Mouse (Mus musculus): ENCODE measurements around the gene Rpl18a. TPM values are rescaled to one million over a fixed set of nuclear protein-coding genes. Genes with fewer than 3 reads are reported as not detected.

Gene Rpl18a
- 100 to 1,000 TPM; 895 to 990 TPM for total RNA-seq (2021)

DNA sequence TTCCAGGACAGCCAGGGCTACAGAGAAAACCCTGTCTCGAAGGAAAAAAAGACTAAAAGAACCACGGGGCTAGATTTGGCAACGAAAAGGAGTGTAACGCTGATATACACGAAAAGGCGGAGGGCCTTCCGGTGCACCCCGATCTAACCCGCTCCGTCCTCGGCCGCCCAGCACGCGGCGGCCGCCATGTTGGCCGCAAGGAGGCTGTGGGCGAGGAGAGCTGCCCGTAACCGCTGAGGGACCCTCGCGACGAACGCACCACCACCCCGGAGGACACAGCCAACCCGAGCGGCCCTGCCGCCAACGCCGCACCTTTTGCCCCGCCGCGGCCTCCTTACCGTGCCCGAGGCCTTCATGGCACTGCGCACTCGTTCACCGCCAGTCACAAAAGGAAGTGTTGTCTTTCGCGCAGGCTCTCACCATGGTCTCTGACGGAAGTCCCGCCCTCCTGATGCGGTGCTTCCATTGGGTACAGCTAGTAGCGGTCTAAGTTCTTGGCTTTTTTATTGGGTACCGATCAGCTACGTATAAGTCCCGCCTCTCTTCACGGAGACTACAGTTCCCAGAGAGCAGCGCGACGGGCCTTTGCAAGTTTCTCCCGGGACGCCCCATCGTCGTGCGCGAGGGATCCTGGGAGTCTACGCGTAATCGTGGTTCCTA is at the start of gene Rpl18a:
Gene Rpl18a (minus strand): TSS at position 392 of the 660 bp plus-strand sequence.
- peak; percentile 92 to 94 for DNase-seq
- intact Hi-C loops (cut with DNase I) = loop anchor here (1.0 to 5.0 kb wide), 2 partner anchors 24 to 430 kb away; partner anchors contain the start of gene Ccdc124

DNA sequence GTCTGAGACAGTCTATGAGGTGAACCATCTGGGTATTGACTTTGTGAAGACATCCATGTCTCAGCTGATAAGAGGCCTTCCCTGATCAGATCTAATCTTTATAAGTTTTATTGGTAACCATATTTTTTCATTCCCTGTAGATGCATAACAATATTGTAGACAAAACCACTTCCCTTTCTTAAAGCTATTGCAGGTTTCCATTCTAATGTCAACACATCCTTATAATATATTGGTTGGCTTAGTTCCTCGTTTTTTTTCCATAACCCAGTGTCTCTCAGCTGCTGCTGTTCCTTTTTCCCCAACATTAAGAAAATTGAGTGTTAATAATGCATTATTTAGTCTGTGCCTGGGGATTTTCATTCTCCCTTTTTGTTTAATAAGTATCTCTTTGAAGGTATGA is 46.0 kb upstream of the Rpl18a start:
- DNase-seq = no peak
- intact Hi-C loops (cut with DNase I) = no loop called here

DNA sequence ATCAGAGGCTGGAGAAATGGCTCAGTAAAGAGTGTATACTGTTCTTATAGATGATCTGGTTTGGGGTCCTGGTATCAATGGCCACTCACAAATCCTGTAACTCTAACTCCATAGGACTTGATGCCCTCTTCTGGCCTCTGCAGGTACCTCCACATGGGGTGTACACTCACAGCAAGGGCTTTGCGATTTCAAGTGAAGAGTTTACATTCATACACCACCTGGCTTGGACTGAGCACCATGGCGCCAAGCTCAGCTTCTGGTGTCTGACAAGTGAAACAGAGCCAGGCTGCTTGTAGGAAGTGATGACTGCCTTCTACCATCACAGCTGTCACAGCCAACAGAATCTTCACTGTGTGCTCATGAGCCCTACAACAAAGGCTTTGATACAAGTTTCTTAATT is 44.3 kb upstream of the Rpl18a start:
- DNase-seq = no peak
- intact Hi-C loops (cut with DNase I) = no loop called here

DNA sequence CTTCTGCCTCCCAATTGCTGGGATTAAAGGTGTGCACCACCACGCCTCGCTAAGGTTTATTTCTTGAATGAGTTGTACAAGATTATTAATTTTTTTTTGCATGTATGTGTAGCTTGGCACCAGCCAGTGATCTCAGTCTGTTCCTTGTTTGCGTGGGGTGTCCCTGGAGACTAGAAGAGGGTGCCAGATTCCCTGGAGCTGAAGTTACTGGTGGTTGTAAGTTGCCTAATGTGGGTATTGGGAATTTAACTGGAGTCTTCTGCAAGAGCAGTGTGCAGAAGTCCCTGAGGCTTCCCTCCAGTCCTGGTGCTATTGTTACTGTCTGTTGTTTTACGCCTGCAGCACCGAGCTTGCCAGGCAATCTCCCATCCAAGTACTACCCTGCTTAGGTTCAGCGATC is 40.0 kb upstream of the Rpl18a start:
- no peak for DNase-seq
- intact Hi-C loops (cut with DNase I) = no loop called here

DNA sequence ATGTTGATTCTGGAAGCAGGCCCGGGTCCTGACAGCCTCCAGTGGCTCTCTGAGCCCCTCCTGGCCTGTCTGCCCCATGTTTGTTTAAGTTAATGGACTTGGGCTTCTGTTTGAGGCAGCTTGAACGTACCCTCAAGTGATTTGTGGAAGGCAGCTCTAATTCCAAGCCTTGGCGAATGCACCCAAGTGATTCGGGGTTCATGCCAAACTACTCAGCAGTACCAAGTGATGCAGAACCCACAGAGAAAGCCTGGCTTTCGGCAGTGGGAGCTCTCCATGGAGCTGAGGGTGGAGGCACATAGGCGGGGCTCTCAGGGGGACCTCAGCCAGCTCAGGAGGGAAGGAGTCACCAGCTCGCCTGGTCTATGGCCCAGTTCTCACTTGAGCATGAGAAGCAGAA is 37.6 kb upstream of the Rpl18a start:
- no peak for DNase-seq
- intact Hi-C loops (cut with DNase I) = no loop called here

DNA sequence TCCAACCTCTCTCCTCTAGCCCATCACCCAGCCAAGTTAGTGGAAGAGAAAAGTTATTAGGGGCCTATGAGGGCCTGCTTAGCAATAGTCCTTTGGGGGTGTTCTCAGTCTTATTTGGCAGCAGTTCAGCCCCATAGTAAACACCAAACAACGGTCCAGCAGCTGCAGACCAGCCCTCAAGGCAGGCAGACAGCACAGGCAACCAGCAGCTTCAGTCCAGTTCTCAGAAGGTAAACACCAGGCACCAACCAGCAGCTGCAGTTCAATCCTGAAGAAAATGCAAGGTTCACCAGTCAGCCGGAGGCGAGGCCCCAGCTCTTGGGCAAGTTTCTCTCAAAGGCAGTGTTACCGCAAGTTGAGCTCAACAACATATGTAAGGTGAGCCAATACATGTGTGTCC is 35.8 kb upstream of the Rpl18a start:
- DNase-seq = no peak
- intact Hi-C loops (cut with DNase I) = no loop called here

DNA sequence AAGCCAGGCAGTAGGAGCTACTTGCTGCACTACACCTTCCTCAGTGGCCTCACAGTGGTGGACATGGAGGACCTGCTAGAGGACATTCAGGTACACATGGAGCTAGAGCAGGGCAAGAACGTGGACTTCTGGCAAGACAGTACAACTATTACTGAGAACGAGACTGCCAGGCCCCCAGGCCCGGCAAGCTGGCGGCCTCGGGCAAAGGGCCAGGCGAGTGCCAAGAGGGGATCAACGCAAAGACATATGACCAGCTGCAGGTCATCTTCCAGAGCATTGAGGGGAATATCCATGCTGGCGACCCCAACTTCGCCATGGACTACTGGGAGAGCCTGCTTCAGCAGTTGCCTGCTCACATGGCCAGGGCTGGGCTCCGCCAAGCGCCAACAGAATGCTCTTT is 34.5 kb upstream of the Rpl18a start:
- intact Hi-C loops (cut with DNase I) = no loop called here
- no peak for DNase-seq

DNA sequence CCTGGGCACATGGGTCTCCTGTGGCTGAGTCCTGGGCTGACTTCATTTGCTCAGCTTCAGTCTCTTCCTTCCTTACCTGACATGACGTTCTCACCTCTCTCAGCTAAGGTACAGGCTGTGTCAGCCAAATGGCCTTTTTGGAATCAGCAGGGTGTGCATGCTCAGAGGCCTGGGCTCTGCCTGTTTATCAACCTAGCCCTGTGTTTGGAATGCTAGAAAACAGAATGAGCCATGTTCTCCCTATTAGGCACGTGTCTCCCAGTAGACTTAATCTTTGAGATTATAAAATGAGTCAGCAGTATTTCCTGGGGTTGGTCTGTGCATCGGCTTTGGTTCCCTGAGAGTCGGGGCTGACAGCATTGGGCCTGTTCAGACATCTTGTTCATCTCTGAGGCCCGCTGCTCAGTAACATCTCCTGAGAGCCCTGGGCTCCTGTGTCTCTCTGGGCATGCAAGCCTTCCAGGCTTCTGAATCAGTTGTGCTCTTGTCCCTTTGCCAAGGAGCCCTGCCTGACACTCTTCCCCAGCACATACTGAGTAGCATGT is 31.6 kb upstream of the Rpl18a start:
- DNase-seq = peak in 1 of 2 experiments; percentile 41
- intact Hi-C loops (cut with DNase I) = no loop called here

DNA sequence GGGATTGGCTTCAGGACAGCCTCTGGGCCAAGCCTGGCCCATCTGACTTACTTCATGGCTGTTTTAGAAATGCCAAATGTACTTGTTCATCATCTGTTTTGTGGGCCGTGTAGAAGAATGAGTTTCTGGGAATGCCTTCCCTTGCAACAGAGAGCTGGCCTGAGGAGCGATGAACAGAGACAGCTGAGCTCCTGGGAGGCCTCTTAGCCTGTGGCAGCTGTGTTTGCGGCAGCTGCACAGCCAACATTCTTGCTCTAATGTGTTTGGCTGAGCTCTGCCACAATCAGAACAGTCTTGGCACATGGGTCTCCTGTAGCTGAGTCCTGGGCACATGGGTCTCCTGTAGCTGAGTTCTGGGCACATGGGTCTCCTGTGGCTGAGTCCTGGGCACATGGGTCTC is 30.9 kb upstream of the Rpl18a start:
- no peak for DNase-seq
- intact Hi-C loops (cut with DNase I) = no loop called here

DNA sequence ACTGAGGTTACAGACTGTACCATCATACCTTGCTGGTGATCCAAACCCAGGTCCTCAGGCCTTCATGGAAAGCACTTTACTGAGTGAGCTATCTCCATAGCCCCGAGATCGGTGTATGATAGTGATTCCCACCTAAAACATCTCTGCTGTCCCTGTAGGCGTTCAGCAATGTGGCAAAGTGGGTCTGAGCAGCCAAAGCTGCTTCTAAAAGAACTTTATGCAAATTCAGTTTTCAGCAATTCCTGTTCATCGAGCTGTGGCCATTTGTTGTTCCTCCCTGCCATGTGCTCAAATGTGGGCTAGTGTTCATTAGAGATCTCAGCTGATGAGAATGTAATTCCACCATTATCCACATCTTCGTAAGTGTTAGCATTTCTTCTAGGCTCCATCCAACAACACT is 29.2 kb upstream of the Rpl18a start:
- intact Hi-C loops (cut with DNase I) = no loop called here
- no peak for DNase-seq

DNA sequence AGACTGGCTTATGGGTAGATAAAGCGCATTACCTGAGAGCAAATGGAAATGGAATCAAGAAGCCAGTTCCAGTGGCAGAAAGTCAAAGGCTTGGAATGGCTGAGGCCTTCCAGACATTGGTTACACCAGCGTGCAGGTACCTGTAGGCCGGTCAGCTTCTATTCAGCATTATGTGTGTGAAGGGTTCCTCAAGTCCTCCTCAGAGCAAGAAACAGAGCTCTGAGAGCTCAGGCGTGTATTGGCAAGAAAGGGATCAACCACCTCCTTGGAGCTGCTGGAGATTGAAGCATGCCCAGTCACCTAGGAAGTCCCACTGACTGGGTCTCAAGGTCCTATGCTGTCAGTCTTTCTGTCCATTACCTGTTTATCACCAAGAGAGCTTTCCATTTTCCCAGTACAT is 28.5 kb upstream of the Rpl18a start:
- intact Hi-C loops (cut with DNase I) = no loop called here
- DNase-seq = no peak

DNA sequence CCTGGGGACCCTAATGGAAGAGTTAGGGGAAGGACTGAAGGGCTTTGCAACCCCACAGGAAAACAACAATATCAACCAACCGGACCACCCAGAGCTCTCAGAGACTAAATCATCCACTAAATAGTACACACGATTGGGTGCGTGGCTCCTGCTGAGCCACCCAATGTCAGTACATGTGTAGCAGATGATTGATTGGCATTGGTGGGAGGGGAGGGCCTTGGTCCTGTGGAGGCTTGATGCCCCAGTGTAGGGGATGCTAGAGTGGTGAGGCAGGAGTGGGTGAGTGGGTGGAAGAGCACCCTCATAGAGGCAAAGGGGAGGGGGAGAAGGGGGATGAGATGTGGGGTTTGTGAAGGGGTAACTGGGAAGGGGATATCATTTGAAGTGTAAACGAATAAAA is 26.9 kb upstream of the Rpl18a start:
- intact Hi-C loops (cut with DNase I) = no loop called here
- DNase-seq = no peak

DNA sequence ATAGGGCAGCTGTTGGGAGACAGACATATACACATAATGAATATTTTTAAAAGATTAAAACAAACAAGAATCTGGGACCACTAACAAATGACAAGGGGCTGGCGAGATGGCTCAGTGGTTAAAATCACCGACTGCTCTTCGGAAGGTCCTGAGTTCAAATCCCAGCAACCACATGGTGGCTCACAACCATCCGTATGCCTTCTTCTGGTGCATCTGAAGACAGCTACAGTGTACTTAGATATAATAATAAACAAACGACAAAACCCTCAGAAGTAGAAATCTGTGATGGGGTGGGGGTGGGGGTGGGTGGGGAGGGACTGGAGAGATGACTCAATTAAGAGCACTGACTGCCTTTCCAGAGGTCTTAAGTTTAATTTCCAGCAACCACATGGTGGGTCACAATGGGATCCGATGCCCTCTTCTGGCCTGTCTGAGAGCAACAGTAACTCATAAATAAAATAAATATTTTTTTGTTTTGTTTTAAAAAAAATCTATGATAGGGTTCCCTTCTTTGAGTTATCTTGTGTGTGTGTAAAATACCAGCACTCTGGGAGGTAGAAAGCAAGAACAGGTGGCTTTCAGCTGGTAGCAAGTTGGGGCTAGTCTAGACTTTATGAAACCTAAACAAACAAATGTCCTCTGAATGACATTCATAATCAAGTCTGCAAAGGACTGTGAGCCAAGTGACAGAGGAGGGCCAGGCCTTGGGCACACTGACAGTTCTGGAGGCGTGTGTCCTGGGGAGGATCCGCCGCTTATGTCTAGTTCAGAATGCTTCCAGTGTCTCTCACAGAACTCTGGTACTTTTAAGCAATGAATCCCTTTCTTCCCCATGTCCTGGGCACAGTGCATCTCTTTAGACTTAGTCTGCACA is 23.1 kb upstream of the Rpl18a start:
- no peak for DNase-seq
- intact Hi-C loops (cut with DNase I) = loop anchor here (2.0 kb wide), 1 partner anchor 21 kb away; no protein-coding TSS in a partner anchor

DNA sequence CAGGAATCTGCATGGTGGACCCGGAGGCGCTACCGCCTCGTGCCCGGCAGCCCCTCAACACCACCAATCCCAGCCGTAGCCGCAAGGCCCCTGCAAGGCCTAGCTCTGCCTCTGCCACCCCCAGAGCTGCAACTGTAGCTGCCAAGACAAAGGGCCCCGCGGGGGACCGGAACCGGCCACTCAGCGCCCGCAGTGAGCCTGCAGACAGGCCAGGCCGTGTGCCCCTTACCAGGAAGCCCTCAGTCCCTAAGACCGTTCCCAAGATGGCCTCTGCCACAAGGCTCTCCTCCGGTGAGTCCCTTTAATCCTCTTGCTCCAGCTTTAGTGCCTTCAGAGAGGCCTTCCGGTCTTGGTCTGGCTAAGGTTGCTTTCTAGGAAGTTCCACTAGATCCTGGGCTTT is 17.5 kb upstream of the Rpl18a start:
- intact Hi-C loops (cut with DNase I) = no loop called here

DNA sequence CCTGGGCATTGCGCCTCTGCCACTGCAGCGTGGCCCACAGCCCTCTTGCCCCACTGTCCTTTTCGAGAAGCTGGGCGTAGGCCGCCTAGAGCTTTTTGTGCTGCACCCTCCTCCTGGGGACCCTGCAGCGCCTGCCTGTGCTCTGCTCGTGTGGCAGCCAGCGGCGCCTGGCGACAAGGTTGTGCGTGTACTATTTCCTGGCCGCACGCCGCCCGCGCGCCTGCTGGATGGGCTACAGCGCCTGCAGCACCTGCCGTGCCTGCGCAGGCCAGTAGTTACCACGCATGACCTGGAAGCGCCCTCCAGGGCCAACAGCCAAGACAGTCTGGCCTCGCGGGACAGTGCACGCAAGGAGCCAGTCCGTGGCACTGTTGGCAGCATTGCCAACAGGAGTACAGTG is 16.3 kb upstream of the Rpl18a start:
- no peak for DNase-seq
- intact Hi-C loops (cut with DNase I) = no loop called here

More for the DNA sequence above, 17.5 kb upstream of the Rpl18a start:
- no peak for DNase-seq

DNA sequence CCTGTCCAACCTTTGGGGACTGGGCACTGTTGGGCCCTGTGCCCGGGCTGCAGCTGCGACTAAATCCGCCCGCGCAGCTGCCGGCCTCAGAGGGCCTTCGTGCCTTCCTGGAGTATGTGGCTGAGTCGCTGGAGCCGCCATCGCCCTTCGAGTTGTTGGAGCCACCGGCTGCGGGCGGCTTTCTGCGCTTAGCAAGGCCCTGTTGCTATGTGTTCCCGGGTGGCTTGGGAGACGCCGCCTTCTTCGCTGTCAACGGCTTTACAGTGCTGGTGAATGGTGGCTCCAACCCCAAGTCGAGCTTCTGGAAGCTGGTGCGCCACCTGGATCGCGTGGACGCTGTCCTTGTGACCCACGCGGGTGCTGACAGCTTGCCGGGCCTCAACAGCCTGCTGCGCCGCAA is 15.7 kb upstream of the Rpl18a start:
- intact Hi-C loops (cut with DNase I) = no loop called here
- DNase-seq = no peak

DNA sequence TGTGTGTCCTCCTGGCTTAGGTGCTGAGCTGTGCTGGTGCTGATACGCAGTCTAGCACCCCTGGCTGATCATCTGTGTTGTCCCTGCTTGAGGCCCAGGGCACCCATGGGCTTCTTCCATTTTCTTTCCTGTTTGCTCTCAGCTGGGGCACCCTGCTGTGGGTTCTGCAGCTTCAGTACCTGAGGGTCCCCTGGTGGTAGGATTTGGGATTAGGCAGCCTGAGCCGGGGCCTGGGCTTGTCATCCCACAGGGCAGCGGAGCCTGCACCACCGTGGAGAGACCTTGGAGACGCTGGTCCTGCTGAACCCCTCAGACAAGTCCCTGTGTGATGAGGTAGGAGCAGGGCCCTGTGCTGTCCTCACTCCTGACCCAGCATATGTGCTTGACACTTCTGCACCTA is 14.4 kb upstream of the Rpl18a start:
- intact Hi-C loops (cut with DNase I) = no loop called here
- DNase-seq = no peak

DNA sequence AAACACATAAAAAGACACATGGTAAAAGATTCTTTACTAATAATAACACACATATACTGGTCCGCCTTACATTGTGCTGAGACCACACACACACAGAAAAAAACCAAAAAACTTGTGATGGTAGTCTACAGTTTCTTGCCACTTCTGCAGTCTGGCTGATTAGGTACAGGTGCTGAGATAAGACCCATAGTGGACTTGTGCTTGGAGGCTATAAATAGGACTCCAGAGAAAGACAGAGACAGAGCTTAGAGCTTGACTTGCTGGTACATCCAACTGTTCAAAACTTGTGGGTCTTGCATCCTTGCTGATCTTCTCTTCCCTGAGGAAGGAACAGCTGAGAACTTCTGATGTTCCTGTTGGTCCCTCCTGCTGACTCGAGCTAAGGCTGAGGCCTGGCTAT is 10.3 kb upstream of the Rpl18a start:
- intact Hi-C loops (cut with DNase I) = no loop called here

DNA sequence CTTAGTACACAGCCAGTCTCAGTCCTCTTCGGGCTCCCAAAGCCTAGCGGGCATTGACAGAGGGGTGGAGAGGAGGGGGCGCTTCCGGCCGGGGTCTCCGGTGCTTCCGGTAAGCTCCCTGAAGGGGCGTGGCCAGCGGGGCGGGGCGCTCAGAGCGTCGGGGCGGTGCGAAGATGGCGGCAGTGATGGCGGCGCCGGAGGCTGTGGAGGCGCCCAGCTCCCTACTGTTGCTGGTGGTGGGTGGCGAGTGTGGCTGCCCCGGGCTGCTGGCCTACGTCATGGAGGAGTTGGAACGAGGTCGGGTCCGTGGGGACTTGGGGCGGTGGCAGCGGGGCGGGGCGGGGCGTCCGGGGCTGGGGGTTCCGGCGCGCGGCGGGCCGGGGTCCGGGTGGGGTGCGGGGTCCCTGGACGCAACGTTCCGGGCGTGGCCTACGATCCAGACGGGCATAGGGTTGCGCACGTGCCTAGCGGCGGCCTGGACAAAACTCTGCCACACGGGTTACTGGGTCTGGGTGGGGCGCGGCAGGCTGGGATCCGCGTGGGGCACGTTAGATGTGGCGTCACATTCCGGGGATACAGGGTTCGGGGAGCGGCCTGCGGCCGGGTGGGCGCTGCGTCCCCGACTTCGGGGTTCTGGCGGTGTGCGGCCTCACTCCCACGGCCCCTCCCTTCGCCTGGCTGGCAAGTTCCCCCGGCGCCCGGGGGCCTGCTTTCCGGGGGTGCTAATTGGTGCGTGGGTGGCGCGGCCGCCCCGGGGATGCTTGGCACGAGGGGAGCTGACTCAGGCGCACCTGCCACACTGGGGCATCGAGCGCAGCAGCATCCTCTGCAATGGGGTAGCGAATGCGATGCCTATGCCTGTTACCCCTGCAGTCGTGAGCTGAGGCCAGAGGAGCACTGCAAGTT is 8.9 kb upstream of the Rpl18a start, which contains the start of gene Map1s:
Gene Map1s (plus strand): TSS at position 102 of the 906 bp plus-strand sequence.
- peak; percentile 73 to 74 for DNase-seq
- intact Hi-C loops (cut with DNase I) = no loop called here

More for the DNA sequence above, 10.3 kb upstream of the Rpl18a start:
- no peak for DNase-seq

DNA sequence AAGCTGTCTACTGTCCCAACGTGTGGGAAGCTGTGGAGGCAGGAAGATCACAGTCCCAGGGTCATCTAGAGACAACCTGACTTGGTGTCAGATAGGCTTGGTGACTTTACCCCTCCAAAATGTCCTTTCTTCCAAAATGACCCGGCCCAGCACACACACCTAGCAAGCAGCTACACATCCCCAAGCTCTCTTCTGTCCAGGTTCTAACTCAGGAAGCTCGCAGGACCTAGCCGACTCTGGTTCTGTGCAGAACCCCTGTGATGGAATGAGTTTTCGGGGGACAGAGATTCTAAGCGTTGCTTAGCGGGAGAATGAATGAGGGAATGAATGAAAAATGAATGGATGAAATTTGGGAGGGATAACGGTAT is 8.2 kb upstream of the Rpl18a start:
- intact Hi-C loops (cut with DNase I) = no loop called here

DNA sequence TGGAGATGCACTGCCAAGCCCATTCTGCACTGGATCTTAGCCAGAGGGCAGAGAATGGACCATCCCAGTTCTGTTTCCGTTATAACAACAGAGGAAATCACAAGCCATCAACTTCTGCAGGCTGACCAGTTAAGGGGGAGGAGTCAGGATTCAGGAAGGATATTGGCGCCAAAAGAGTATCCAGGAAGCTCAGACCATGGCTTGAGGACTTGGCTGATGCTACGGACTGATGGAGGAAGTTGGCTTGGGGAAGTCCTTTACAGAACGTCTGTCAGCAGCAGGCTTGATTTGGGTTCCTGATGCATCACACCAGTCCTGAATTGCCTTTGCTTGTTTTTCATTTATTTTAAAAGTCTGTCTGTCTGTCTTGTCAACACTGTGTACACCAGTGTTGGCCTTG is 7.3 kb upstream of the Rpl18a start:
- no peak for DNase-seq
- intact Hi-C loops (cut with DNase I) = no loop called here

More for the DNA sequence above, 8.2 kb upstream of the Rpl18a start:
- DNase-seq = no peak

Measured in heart, postnatal 36 days (tissue).